Mouse (Mus musculus) E14TG2a.4 (cell line): ENCODE data around the gene Zfp764.

ENCODE experiments used
- CTCF ChIP-seq: conservative IDR thresholded peaks from 2 replicates; pipeline ENCODE4 v1.5.1; 2014; ENCODE audit warnings: low read length
- POU5F1 ChIP-seq: IDR thresholded peaks from 2 replicates; pipeline ENCODE4 v1.6.1; 2014; ENCODE audit warnings: low read length, borderline replicate concordance

DNA sequence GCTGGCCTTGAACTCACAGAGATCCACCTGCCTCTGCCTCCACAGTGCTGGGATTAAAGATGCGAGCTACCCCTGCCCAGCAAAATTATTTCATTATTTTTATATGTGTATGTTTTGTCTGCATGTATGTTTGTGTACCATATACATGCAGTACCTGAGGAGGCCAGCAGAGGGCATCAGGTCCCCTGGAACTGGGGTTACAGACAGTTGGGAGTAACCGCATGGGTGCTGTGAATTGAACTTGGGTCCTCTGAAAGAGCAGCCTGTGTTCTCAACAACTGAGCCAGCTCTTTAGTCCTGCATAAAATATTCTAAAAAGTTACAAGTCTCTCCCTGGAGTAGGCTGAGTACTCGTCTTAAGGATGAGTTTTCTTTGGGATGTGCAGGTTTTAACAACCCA is 31.1 kb upstream of the Zfp764 start:
- TF ChIP-seq CTCF (peak; percentile 79), POU5F1 (no peak)
